Mouse (Mus musculus) mature B cell (primary cell): ENCODE data around the gene Amigo2.

Source experiments
- in situ Hi-C: fragments of 300-500 bp; cut with MboI; formaldehyde crosslinking; loops from 2 replicates; pipeline ENCODE4 v1.14.3; 2019

Amigo2 gene

DNA sequence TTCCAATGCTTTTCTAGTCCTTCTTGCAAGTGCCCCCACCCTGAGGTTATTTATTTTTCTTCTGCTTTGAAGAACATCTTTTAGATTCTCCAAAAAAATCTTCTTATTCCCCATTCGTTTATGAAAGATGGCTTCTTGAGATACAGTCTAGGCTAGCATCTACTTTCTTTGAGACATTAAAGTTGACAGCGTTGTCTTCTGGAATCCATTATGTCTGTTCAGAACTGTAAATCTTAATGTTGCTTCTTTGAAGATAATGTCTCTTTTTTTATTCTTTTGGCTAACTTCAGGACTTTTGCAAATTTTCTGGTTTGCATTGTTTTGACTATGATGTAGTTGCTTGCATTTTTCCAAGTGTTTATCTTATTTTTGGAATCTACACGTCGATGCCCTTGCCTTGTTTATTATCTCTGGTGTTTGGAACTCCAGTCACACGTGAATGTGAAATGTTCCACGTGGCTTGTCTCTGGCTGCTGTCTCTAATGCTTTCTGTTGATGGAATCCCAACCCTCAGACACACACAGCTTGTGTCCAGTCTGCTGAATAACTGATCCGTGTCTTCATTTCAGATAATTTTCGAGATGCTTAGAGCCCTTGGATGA lies 20.1 kb upstream of the Amigo2 start:
- in situ Hi-C loops, result no loop called here

DNA sequence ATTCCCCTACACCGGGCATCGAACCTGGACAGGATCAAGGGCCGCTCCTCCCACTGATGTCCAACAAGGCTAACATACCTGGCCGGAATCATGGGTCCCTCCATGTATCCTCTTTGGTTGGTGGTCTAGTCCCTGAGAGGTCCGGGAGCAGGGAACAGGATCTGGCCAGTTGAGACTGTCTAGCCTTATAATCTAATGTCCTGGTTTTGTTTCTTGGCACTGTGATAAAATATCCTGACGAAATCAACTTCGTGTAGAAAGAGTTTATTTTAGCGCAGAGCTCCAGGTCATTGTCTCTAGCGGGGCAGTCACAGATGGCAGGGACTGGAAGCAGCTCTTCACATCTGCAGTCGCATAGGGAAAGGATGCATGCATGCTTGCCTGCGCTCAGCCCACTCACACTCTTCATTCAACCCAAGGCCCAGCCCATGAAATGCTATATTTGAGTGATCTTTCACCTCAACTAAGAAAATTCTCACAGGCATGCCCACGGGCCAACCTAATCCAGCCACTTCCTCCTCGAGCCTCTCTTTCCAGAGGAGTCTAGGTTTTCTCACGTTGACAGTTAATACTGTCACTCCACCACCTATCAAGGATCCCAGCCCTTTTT lies 19.3 kb upstream of the Amigo2 start:
- in situ Hi-C loops, result no loop called here

DNA sequence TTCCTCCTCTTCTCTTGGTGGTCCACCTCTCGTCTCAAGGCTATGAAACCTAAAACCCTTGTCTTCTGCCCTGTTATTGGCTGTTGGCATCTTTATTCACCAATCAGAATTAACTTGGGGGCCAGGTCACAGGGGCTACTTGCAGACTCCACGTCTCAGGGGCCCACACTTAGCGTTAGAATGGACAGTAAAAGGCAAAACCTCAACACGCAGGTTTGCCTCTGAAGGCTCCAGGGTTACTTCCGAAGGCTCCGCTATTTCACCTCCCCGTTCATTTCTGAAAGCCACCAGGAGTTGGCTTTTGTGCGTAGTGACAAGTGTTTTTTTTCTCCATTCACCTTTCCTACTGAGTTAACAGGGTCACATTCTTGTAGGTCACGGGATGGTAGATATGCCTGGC lies 15.2 kb upstream of the Amigo2 start:
- in situ Hi-C loops, result no loop called here

DNA sequence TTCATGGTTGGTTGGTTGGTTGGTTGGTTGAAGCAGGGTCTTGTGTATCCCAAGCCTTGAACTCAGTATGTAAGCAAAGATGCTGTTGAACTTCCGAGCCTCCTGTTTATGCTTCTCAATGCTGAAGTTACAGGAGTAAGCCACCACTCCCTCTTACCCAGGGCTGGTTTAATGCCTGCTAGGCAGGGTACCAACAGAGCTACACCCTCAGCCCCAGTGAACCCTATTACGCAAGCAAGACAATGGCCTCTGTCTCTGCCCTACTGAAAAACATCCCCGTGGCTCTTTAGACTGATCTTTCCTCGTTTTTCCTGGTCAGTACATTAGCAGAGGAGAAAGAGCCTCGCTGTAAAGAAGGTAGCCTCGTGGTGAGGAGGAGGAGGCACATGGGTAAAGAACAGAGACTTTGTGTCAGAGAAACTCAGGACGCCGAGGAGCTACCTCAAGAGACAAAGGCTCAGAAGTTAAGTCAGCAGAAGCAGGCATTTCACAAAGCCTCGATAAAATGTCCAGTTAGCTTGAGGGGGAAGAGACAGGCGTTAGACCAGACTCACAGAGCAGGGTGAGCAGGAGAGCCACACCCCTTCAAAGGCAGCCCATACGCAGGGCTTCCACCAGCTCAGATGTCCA lies 13.0 kb upstream of the Amigo2 start:
- in situ Hi-C loops, result no loop called here

DNA sequence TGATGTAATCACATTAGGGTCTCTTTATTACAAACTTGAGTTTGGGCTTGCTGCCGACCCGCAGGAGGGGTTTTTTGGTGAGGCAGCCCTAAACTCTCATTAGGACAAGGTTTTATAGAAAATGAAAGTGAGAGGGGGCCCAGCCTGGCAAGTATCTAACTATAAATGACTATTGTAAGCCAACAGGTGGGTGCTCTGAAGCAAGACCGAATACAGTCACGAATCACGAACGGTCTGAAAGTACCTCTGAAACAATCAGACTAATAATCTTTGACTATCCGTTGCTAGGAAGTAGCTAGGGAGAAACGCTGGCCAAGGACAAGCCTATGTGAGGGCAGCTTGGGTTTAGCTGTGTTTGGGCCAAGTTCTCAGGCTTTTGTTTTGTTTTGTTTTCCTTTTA lies 12.2 kb upstream of the Amigo2 start:
- in situ Hi-C loops, result no loop called here

DNA sequence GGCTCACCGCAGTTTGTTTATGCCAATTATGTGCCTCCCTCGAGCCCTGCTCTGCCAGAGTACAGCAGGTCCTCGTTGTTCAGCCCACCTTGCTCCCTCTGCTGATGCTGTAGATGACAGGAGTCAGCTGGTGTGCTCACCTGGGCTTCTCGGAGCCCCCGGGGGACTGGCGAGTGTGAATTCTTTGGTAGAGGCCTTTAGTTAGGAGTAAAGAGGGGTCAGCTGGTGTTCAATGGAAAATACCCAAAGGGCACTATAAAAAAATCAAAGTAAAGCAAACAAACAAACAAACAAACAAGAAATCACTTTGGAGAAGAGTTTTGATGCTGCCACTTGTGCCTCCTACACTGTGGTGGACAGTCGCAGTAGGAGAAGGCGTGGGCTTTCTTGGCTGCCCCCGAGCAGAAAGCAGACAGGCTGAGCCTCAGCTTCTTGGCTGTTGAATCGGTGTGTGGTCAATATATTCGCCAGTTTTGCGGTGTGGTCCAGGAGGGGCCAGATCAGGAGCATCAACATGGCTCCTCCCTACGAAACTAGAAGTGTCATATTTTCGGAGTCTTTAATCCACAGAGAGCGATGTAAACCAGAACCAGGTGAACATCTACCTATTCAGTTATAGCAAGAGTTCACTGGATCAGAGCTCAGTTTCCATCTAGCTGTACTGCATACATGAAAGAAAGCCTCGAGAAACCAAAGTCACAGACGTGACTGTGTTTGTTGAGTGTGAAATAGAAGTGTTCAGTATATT lies 11.6 kb upstream of the Amigo2 start:
- in situ Hi-C loops, result no loop called here

DNA sequence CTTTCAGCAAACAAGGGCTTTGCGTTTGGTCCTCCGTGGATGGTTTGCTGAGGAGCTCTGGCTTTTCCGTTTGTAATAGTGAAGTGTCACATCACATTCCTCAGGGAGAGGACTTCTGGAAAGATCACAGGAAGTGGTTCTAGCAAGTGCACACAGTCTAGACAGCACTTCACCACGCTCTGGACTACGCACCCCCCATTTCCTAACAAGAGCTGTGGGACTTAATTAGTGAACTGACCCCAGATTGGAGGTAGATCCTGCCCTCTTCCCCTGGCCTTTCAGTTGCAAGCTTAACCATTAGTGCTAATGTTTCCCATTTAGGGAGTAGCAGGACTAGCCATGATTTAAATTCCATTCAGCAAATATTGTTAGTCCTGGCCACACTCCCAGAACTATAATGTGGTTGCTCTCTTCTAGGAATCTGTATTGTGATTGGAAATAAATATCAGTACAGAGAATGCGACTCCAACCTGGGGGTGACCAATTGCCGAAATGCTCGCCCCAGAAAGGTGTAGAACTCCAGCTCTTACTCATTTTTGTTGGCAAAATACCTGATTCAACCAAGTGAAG lies 10.2 kb upstream of the Amigo2 start:
- in situ Hi-C loops, result no loop called here

DNA sequence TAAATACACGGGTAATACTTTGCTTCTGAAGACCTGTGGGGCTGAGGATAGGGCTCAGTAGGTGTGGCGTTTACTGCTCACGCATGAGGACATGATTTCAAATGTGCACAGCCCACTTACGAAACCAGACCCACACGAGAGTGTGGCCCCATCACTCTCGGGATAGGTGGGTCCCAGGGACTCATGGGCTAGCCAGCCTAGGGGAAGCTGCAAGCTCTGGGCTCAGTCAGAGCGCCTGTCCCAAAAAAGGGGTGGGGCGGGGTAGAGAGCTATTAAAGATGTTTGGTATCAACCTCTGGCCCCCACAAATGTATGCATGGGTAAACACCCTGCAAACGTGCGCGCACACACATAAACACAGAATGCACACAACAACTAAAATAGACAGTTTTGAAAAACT lies 9.3 kb upstream of the Amigo2 start:
- in situ Hi-C loops, result no loop called here

DNA sequence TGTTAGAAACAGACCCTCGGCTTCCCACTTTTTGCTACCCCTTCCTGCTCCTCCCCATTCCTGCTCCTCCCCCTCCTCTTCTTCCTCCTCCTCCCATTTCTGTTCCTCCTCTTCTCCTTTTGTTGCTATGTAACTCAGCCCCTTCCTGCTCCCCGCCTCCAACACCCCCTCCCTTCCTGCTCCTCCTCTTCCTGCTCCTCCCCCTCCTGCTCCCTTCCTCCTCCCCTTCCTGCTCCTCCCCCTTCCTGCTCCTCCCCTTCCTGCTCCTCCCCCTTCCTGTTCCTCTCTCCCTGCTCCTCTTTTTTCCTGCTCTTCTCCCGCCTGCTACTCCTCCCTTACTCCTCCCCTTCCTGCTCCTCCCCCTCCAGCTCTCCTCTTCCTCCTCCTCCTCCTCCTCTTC lies 8.7 kb upstream of the Amigo2 start:
- in situ Hi-C loops, result no loop called here

DNA sequence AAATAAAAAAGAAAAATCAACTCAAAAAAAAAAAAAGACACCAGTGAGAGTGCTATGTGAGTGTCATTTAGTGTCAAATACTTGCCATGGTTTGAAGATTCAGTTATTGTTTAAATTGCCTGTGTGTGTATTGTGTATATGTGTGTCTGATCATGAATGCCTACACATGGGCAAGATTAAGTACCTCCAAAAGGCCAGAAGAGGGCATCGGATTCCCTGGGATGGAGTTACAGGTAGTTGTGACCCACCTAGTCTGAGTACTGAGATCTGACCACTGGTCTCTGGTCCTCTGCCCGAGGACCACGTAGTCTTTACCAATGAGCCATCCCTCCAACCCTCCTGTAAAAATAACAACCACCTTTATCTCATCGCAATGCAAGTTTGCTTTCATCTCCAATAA lies 7.3 kb upstream of the Amigo2 start:
- in situ Hi-C loops, result no loop called here

DNA sequence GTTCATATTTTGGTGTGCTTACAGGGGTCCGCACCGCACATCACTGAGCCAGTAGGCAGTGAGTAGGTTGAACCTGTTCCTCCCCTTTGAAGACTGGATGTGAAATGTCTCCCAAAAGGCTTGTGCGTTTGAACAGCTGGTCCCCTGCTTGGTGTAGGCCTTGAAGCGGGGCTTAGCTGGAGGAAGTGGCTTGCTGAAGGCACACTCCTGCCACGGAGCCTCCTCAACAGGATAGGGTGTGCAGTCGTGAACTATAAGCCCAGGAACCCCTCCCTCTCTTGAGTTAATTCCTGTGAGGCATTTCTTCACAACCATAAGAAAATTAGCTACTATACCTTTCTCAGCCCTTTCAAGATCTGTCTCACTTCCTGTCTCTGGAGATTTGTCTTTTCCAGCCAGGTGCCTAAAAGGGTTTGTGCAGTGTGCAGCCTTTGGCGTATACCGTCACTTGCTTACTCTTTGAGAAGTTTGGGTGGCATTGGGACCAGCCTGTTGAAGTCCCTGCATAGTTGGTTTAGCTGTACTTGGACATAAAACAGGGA lies 5.5 kb upstream of the Amigo2 start:
- in situ Hi-C loops, result no loop called here

DNA sequence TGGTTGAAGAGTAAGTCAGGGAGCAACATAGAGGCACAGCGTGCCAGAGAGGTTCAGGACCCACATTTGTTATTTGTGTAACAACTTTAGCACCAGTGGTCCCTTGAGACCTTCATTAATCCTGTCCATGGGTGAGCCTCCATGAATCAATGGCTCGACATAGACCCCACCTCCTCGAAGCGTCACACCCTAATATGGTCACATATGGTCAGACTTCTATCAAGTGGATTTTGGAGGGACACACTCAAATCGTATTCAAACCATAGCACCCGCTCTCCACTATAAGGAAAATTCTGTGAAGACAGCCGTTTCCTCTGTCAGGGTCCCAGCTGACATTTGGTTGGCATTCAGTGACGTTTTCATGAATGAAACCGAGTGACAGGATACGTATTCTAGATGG lies 2.2 kb upstream of the Amigo2 start:
- in situ Hi-C loops, result no loop called here

DNA sequence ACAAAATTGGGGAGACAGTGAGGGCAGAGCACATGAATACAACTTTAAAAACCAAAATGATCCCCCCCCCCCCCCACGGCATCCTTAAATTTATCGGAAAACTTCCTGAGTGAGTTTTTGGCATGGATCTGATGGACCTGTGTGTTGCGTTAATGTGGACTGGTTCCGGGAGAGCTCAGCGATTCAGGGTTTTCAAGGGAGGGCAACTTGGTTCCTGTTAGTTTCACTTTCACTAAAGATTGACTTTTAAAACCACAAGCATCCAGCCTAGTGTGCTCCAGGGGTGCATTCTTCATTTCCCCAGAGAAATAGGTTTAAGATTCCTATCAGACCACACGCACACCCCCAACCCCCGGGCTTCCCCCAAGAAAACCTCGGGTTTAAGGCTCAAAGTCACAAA lies 1.2 kb upstream of the Amigo2 start:
- in situ Hi-C loops, result no loop called here

DNA sequence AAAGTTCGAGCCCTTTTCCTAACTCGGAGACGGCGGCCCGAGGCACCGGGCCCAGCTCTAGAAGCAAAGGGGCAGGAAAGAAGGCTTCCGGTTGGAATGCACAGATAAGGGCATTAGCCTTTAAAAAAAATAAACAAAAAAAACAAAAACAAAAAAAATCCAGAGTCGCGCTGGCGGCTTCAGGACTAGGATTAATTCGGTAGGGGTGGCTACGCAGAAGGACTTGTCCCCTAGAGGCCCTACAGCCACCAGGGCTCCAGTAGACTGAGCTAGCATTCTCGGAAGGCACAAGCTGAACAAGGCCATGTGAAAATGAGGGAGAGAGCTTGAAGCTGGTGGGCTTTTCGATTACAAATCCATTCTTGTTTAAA lies 689 bp upstream of the Amigo2 start:
- in situ Hi-C loops, result no loop called here

DNA sequence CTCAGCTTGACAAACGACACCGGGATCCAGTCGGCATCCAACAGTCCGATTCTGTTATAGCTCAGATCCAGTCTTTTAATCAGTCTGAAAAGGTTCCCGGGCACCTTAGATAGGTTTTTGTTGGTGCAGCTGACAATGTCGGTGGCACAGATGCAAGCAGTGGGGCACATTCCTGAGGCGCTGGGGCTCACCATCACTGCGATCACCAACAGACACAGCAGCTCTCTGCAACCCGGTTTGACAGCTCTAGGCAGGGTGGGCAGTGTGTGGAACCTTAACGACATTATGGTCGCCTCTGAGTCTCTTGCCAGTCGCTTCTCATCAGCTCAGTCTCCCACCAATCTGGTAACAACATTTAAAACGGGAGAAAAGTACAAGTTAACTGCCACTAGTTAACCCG lies 831 bp downstream of the Amigo2 start:
- in situ Hi-C loops, result no loop called here

DNA sequence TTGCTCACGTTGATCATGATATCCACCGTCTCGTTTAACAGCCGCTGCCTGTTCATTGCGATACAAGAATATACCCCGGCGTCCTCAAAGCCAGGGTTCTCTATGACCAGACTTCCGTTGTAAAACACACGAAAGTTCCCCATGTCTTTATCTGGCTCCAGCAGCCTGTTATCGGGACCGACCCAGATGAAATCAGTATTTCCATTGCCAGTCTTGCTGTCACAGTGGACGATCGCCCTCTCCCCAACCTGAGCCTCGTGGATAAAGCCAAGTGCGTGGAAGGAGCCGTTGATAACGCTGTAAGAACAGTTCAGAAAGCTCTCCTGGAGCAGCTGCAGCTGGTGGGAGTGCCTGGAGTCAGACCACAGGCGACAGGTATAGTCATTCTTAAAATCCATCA lies 1.7 kb downstream of the Amigo2 start:
- in situ Hi-C loops, result no loop called here

DNA sequence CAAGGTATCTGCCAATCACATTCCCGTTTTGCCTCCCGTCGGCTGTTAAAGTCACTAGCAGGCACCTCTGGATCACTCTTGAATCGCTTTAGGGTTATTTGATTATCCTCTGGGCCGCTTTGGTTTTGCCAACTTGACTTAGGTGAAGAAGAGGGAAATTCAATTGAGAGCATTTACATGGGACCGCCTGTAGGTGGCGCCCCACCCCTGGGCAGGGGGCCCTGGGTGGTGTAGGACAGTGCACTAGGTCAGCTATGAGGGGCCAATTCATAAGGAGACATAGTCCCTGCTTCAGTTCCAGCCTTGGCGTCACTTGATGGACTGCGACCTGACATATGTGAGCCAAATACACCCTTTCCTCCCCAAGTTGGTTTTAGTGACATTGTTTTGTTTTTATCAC lies 10.1 kb downstream of the Amigo2 start:
- in situ Hi-C loops, result no loop called here

DNA sequence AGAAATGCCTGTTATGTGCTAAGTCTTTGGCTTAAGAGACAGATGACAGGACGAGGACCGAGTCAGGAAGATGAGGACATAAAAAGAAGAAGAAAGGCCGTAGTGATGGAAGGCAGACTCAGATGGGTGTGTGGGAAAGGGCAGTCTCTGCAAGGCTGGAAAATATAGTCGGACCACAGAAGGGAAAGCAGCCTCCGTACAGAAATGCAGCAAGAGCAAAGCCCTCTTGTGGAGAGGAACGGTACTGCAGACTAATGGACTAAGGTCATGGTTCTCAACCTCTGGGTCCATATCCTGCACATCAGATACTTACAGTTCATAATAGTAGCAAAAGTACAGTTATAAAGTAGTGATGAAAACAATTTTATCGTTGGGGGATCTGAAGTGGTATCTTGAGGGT lies 11.9 kb downstream of the Amigo2 start:
- in situ Hi-C loops, result no loop called here

DNA sequence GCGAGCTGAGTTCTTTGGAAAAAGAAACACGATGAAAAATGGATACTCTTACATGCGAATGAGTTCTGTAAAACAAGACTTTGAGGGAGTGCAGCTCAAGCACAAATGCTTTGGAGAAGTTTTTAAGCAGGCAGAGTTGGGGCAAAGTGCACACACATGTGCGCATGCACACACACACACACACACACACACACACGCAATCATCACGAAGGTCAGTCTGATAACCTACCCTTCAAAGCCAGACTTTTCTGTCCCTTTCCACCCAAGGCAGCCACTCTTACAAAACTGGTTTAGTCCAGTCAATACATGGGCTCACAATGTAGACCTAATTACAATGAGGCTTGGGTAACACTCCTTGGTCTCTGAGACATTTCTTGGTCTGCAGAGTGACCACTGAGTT lies 13.0 kb downstream of the Amigo2 start:
- in situ Hi-C loops, result no loop called here

DNA sequence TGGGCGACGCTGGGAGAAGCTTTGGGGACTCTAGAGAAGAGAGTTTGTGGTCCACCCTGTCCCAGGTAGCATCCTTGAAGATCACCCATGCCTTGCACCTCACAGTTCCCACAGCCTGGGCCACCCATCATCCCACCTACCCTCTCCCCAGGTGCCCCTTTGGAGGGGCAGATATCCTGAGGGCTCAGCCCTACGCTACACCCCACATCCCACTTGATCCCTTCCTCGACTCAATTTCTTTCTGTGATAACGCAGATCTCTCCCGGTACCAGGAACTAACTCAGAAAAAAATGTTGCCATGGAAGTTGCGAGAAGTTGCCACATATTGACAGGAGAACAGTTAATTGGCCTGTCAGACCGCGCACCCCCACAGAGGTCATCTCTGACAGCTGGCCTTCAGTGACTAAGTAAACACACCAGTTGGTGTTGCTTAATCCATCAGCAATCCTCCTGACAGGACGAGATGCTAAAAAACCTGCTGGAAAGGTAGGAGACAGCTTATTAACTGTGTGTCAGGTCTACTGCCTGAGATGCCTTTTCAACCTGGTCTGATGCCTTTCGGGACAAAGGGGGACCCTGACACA lies 17.5 kb downstream of the Amigo2 start:
- in situ Hi-C loops, result no loop called here

DNA sequence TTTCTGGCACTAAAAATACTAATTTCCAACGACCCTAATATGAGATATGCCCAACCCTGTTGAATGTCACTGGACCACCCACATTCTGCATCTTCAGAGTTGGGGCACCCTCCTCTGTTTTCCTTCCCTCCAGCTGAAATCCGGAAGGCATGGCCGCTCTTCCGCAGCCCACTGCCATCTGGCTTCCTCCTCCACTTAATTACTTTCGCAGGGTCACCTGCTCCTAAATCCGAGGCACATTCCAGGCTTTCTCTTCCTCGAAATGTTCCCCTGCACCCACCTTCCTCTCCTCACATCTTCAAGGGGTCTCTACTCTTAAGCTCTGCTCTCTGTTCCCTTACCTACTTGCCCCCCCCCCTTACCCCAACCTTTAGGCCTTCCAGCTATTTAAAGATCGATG lies 23.1 kb downstream of the Amigo2 start:
- in situ Hi-C loops, result no loop called here

DNA sequence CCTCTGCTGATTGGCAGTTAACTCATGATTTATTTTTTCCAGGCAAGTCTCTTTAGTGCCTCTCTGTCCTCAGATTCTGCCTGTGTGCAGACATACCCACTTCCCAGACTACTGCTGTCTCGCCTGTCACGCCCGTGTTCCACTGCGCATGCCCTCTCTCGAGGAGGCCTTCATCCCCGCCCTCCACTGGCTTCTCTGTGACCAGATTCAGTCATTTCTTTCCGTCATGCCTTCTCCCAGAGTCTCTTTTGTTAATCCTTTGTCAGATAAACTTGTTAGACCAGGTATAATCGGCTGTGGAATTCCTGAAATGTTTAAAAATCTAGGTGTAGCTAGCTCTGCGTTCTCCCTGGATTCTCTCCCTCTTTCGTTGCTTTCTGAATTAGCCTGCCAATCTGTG lies 23.7 kb downstream of the Amigo2 start:
- in situ Hi-C loops, result no loop called here
